Mouse (Mus musculus) layer of hippocampus, postnatal 10 days (tissue): ENCODE results near the gene Sost. TPM values are rescaled to one million over a fixed set of nuclear protein-coding genes. Genes with fewer than 3 reads are reported as not detected.

Experiments used
- DNase-seq, 2 experiments: peaks; one replicate each; pipeline ENCODE4 v3.0.0; 2021; ENCODE audit warnings: low spot score in 2 of 2
- total RNA-seq, 2 experiments: library from RNA; stranded (reverse); gene quantifications; 2 replicates each; pipeline ENCODE4 v1.2.3; 2021

Sost gene
- total RNA-seq, 2 experiments from 2014 or later: 0.23 TPM; not detected in 1

- peak; percentile 93 to 94 for DNase-seq
Measured at GRCm38 (mm10) chr11:101984054-101985025, 17.5 kb upstream of the Sost start, which contains the start of gene Cfap97d1. Cfap97d1 (plus strand) TSS chr11:101984279.

GRCm38 (mm10) chr11:101983431-101983921 lies 16.7 kb upstream of the Sost start:
- DNase-seq: no peak

- no peak for DNase-seq
Measured at GRCm38 (mm10) chr11:101982981-101983411, 16.2 kb upstream of the Sost start.

- no peak for DNase-seq
Measured at GRCm38 (mm10) chr11:101981850-101982249, 15.0 kb upstream of the Sost start.

GRCm38 (mm10) chr11:101980603-101981157 lies 13.9 kb upstream of the Sost start:
- no peak for DNase-seq

- DNase-seq: no peak
Measured at GRCm38 (mm10) chr11:101979140-101979539, 12.3 kb upstream of the Sost start.

GRCm38 (mm10) chr11:101976949-101977348 lies 10.1 kb upstream of the Sost start:
- no peak for DNase-seq

- DNase-seq: peak in 1 of 2 experiments; percentile 43
Measured at GRCm38 (mm10) chr11:101974923-101975322, 8.1 kb upstream of the Sost start.

GRCm38 (mm10) chr11:101974181-101974580 lies 7.4 kb upstream of the Sost start:
- no peak for DNase-seq

- DNase-seq: no peak
Measured at GRCm38 (mm10) chr11:101973496-101973895, 6.7 kb upstream of the Sost start.

- DNase-seq: no peak
Measured at GRCm38 (mm10) chr11:101972651-101973050, 5.8 kb upstream of the Sost start.

GRCm38 (mm10) chr11:101972097-101972496 lies 5.3 kb upstream of the Sost start:
- no peak for DNase-seq

- no peak for DNase-seq
Measured at GRCm38 (mm10) chr11:101971410-101971809, 4.6 kb upstream of the Sost start.

GRCm38 (mm10) chr11:101969835-101970234 lies 3.0 kb upstream of the Sost start:
- DNase-seq: no peak

- DNase-seq: peak; percentile 88 to 91
Measured at GRCm38 (mm10) chr11:101968791-101969190, 2.0 kb upstream of the Sost start.

GRCm38 (mm10) chr11:101968311-101968710 lies 1.5 kb upstream of the Sost start:
- no peak for DNase-seq

- DNase-seq: no peak
Measured at GRCm38 (mm10) chr11:101965553-101965952, 1.3 kb downstream of the Sost start.

GRCm38 (mm10) chr11:101964647-101965046 lies 2.2 kb downstream of the Sost start:
- no peak for DNase-seq

GRCm38 (mm10) chr11:101963473-101964291 lies 3.1 kb downstream of the Sost start:
- DNase-seq: peak; percentile 53 to 56

- no peak for DNase-seq
Measured at GRCm38 (mm10) chr11:101963043-101963442, 3.8 kb downstream of the Sost start.

GRCm38 (mm10) chr11:101957476-101957875 lies 9.3 kb downstream of the Sost start:
- no peak for DNase-seq
